Mouse (Mus musculus): ENCODE measurements around the gene Gm11555.
"Not testable (repeated sequence)": the region's sequence is repeated elsewhere in the genome, so short reads cannot be mapped to it uniquely, and the experiment has no call there.

- not testable (repeated sequence) for TF ChIP-seq CTCF, EP300 (IDR thresholded peaks at IDR 0.05)
These were observed 35.2 kb upstream of the Gm11555 start for GRCm38 (mm10) chr11:99685235-99685634.
